In genomic region chr1:12510129-12510816, GRCm38 (mm10) we compare ENCODE assay signal across 14 mouse cellular contexts.
A peak's percentile ranks its signal among the peaks of the same experiment; 100 is the strongest.
DNase-seq lines count a peak whose midpoint lies in the region; ATAC-seq and TF ChIP-seq lines count a peak whose summit lies in the region.
"Had no signal": no experiment of that assay in that cellular context is flagged by ENCODE, and none has a peak within 500 bp of the region (broad histone marks: within the 10 kb centered on the region; RNA-seq: fewer than 3 reads in every experiment).

No protein-coding gene starts in this region.

- H3K9ac ChIP-seq in kidney, embryonic 15.5 days, result no peak overlapping the region
- no peak overlapping the region for H3K9ac ChIP-seq in embryonic facial prominence, embryonic 15.5 days
- no peak overlapping the region for H3K9ac ChIP-seq in lung, postnatal 0 days (replicated peaks; ENCODE audit: low read depth)
- H3K9ac ChIP-seq: forebrain, postnatal 0 days had no signal

- no peak for TF ChIP-seq EP300 in lung, postnatal 0 days (IDR thresholded peaks at IDR 0.05)

- no peak for DNase-seq in kidney, adult 11 months
- peak; percentile 19 for DNase-seq in embryo, embryonic 11.5 days (ENCODE audit: low read depth, low spot score)
- peak; percentile 33 for DNase-seq in lung, postnatal 0 days (ENCODE audit: low spot score)
- DNase-seq in thymus, adult 18-20 months, result no peak
- no peak for DNase-seq in frontal cortex, postnatal 36 days (ENCODE audit: low spot score in 2 of 2)
- no peak for DNase-seq in left cerebral cortex, postnatal 36 days (ENCODE audit: low spot score in 2 of 2)
- DNase-seq: cerebellum, adult 18-20 months; heart, postnatal 4 days; kidney, adult 18-20 months; right cerebral cortex, postnatal 4 days had no signal

- H3K36me3 ChIP-seq in kidney, embryonic 15.5 days, result no peaks in the 10 kb centered on the region
- H3K36me3 ChIP-seq in embryonic facial prominence, embryonic 15.5 days, result no peaks in the 10 kb centered on the region
- H3K36me3 ChIP-seq in lung, postnatal 0 days (ENCODE audit: insufficient read depth, low read length), result no peaks in the 10 kb centered on the region

- ATAC-seq in kidney, embryonic 15.5 days (replicated peaks; ENCODE audit: low FRiP score), result no peak
- ATAC-seq in embryonic facial prominence, embryonic 15.5 days (ENCODE audit: insufficient number of reproducible peaks, low FRiP score, low TSS enrichment, low read depth), result peak; percentile 78
- ATAC-seq in lung, postnatal 0 days, result peak; percentile 50; the same call in 1 of the 2 replicates
- ATAC-seq: Patski had no signal

- H3K4me2 ChIP-seq in kidney, embryonic 15.5 days, result no peak overlapping the region
- peak overlapping the region; percentile 23; the same call in 1 of the 2 replicates for H3K4me2 ChIP-seq in embryonic facial prominence, embryonic 15.5 days (replicated peaks)
- 0 out of 2 replicates have a peak overlapping the region, but pooled peaks have one; percentile 1 for H3K4me2 ChIP-seq in lung, postnatal 0 days (replicated peaks; ENCODE audit: low read depth, low read length)

- H3K27me3 ChIP-seq in kidney, embryonic 15.5 days, result no peaks in the 10 kb centered on the region
- H3K27me3 ChIP-seq in embryonic facial prominence, embryonic 15.5 days, result no peaks in the 10 kb centered on the region
- no peaks in the 10 kb centered on the region for H3K27me3 ChIP-seq in lung, postnatal 0 days (replicated peaks; ENCODE audit: insufficient read depth, low read length)
- H3K27me3 ChIP-seq: Patski had no signal

- H3K4me1 ChIP-seq in kidney, embryonic 15.5 days, result peaks cover 4% of the 10 kb centered on the region
- peaks cover 15% of the 10 kb centered on the region for H3K4me1 ChIP-seq in embryonic facial prominence, embryonic 15.5 days
- no peaks in the 10 kb centered on the region for H3K4me1 ChIP-seq in lung, postnatal 0 days (ENCODE audit: insufficient read depth, low read depth, low read length)

- intact Hi-C loops in left cerebral cortex, postnatal 36 days (cut with DNase I), result no loop called here

- TF ChIP-seq CTCF in lung, postnatal 0 days (IDR thresholded peaks at IDR 0.05), result no peak

- peak overlapping the region; percentile 18; the same call in 1 of the 2 replicates for H3K27ac ChIP-seq in kidney, embryonic 15.5 days
- H3K27ac ChIP-seq in embryonic facial prominence, embryonic 15.5 days (replicated peaks), result peak overlapping the region; percentile 79
- H3K27ac ChIP-seq in lung, postnatal 0 days (ENCODE audit: low read length), result no peak overlapping the region

- WGBS in kidney, embryonic 15.5 days, result 37% methylated on average over 10 of the region's 10 CpGs
- WGBS in embryonic facial prominence, embryonic 15.5 days, result 28% methylated on average over 10 of the region's 10 CpGs
- 47% methylated on average over 10 of the region's 10 CpGs for WGBS in lung, postnatal 0 days

- no peaks in the 10 kb centered on the region for H3K9me3 ChIP-seq in kidney, embryonic 15.5 days (replicated peaks)
- 0 out of 2 replicates have a peak, but pooled peaks cover 4% of the 10 kb centered on the region for H3K9me3 ChIP-seq in embryonic facial prominence, embryonic 15.5 days (replicated peaks)
- H3K9me3 ChIP-seq in lung, postnatal 0 days (ENCODE audit: low read length), result no peaks in the 10 kb centered on the region

- H3K4me3 ChIP-seq in kidney, embryonic 15.5 days (replicated peaks), result no peak overlapping the region
- no peak overlapping the region for H3K4me3 ChIP-seq in embryonic facial prominence, embryonic 15.5 days (replicated peaks)
- no peak overlapping the region for H3K4me3 ChIP-seq in lung, postnatal 0 days (ENCODE audit: low read depth, low read length)

Comparison
In these comparisons a context has a peak if more than half of its experiments do, and no peak if none do; other contexts are left out.
1. DNase-seq: peak in embryo, embryonic 11.5 days (single experiment) and lung, postnatal 0 days (single experiment); none in kidney, adult 11 months (single experiment), thymus, adult 18-20 months (0 of 2), frontal cortex, postnatal 36 days (0 of 2) and left cerebral cortex, postnatal 36 days (0 of 2).